Comparison of ENCODE assay signal across 8 mouse cellular contexts in genomic region chr14:54553454-54553974, GRCm38 (mm10). TPM values are rescaled to one million over a fixed set of nuclear protein-coding genes. Genes with fewer than 3 reads are reported as not detected.
DNase-seq lines count a peak whose midpoint lies in the region; ATAC-seq and TF ChIP-seq lines count a peak whose summit lies in the region.

No protein-coding gene starts in this region.

- ATAC-seq in erythroid progenitor cell, adult 5-6 weeks (replicated peaks; ENCODE audit: low FRiP score, poor library complexity, severe bottlenecking) = peak; percentile 42
- no peak for ATAC-seq in kidney, postnatal 0 days (replicated peaks; ENCODE audit: low FRiP score, low read depth)
- ATAC-seq in midbrain, embryonic 16.5 days = no peak

- peak overlapping the region; percentile 72 for H3K27ac ChIP-seq in ES-Bruce4 (ENCODE audit: insufficient read depth, low read length)
- peak overlapping the region; percentile 85 for H3K27ac ChIP-seq in kidney, postnatal 0 days
- H3K27ac ChIP-seq in midbrain, embryonic 16.5 days (ENCODE audit: low read length) = no peak overlapping the region

- H3K4me1 ChIP-seq in ES-Bruce4 (ENCODE audit: control insufficient read depth, insufficient read depth, low read length) = no peaks in the 10 kb centered on the region
- no peaks in the 10 kb centered on the region for H3K4me1 ChIP-seq in kidney, postnatal 0 days (replicated peaks; ENCODE audit: insufficient read depth, low read length)
- H3K4me1 ChIP-seq in midbrain, embryonic 16.5 days (ENCODE audit: control insufficient read depth, insufficient read depth, low read length) = peaks cover 9% of the 10 kb centered on the region

- peak overlapping the region; percentile 74 for H3K9ac ChIP-seq in ES-Bruce4 (ENCODE audit: low read depth, poor library complexity, severe bottlenecking)
- H3K9ac ChIP-seq in kidney, postnatal 0 days (ENCODE audit: low read depth, low read length) = peak overlapping the region; percentile 69
- H3K9ac ChIP-seq in midbrain, embryonic 16.5 days (ENCODE audit: low read depth, low read length) = peak overlapping the region; percentile 65

- no peaks in the 10 kb centered on the region for H3K9me3 ChIP-seq in ES-Bruce4 (replicated peaks; ENCODE audit: control insufficient read depth, insufficient read depth, low read length, poor library complexity, severe bottlenecking)
- H3K9me3 ChIP-seq in kidney, postnatal 0 days (replicated peaks; ENCODE audit: low read length) = no peaks in the 10 kb centered on the region
- no peaks in the 10 kb centered on the region for H3K9me3 ChIP-seq in midbrain, embryonic 16.5 days (replicated peaks; ENCODE audit: control insufficient read depth, low read length, poor library complexity, severe bottlenecking)

- H3K27me3 ChIP-seq in ES-Bruce4 (ENCODE audit: control insufficient read depth, insufficient read depth, low read length, poor library complexity, severe bottlenecking) = no peaks in the 10 kb centered on the region
- H3K27me3 ChIP-seq in kidney, postnatal 0 days (ENCODE audit: insufficient read depth, low read length) = no peaks in the 10 kb centered on the region
- H3K27me3 ChIP-seq in midbrain, embryonic 16.5 days (ENCODE audit: control insufficient read depth, insufficient read depth, low read depth, low read length) = no peaks in the 10 kb centered on the region

- peak overlapping the region; percentile 93 for H3K4me2 ChIP-seq in kidney, postnatal 0 days (ENCODE audit: low read length)
- peak overlapping the region; percentile 94 for H3K4me2 ChIP-seq in midbrain, embryonic 16.5 days (ENCODE audit: low read length)

- H3K4me3 ChIP-seq in ES-Bruce4 (ENCODE audit: low read depth, low read length) = peak overlapping the region; percentile 74
- peak overlapping the region; percentile 45 for H3K4me3 ChIP-seq in kidney, postnatal 0 days (replicated peaks; ENCODE audit: low read depth, low read length)
- H3K4me3 ChIP-seq in midbrain, embryonic 16.5 days (ENCODE audit: low read depth, low read length) = peak overlapping the region; percentile 64

- peak; percentile 71 for DNase-seq in embryo, embryonic 10.5 days (ENCODE audit: low spot score)
- no peak for DNase-seq in embryo, embryonic 10 days (ENCODE audit: low spot score)
- DNase-seq in kidney, postnatal 0 days (ENCODE audit: low spot score) = peak; percentile 63
- DNase-seq in gastrocnemius, postnatal 25 days = no peak
- no peak for DNase-seq in adipocyte (ENCODE audit: low spot score)

- under 1% methylated on average over 21 of the region's 21 CpGs for WGBS in kidney, postnatal 0 days
- WGBS in midbrain, embryonic 16.5 days = 3% methylated on average over 21 of the region's 21 CpGs

- peaks cover 17% of the 10 kb centered on the region for H3K36me3 ChIP-seq in ES-Bruce4 (ENCODE audit: control insufficient read depth, insufficient read depth, low read length, poor library complexity, severe bottlenecking)
- H3K36me3 ChIP-seq in kidney, postnatal 0 days (ENCODE audit: insufficient read depth, low read length) = peaks cover 12% of the 10 kb centered on the region; the same call in 1 of the 2 replicates
- no peaks in the 10 kb centered on the region for H3K36me3 ChIP-seq in midbrain, embryonic 16.5 days (ENCODE audit: control insufficient read depth, insufficient read depth, low read length)

- TF ChIP-seq CTCF in ES-Bruce4 (IDR thresholded peaks at IDR 0.05; ENCODE audit: low read depth, low read length) = no peak
- TF ChIP-seq CTCF in kidney, postnatal 0 days (IDR thresholded peaks at IDR 0.05; ENCODE audit: low read depth) = no peak

- no peak for TF ChIP-seq POLR2A in ES-Bruce4 (IDR thresholded peaks at IDR 0.05; ENCODE audit: insufficient read depth, low read length)

- TF ChIP-seq EP300 in ES-Bruce4 (IDR thresholded peaks at IDR 0.05; ENCODE audit: insufficient read depth, low read depth, low read length) = no peak

RNA-seq across cellular contexts. Expression of gene Haus4, which starts 0.9 kb away (rescaled TPM):
- 68.6 and 72.3 TPM in 2 replicates for polyA plus RNA-seq in ES-Bruce4 (2011; ENCODE audit: insufficient read depth, insufficient read length, low read depth, missing spikeins)
- total RNA-seq in erythroid progenitor cell, adult 5-6 weeks (2015; ENCODE audit: low replicate concordance) = 63.4 and 91.4 TPM in 2 replicates
- 43.3 and 75.6 TPM in 2 replicates for total RNA-seq in erythroid progenitor cell, adult 5-6 weeks (2017; ENCODE audit: low replicate concordance)
- polyA plus RNA-seq in kidney, postnatal 0 days (2015; fragmentation: Nextera tagmentation; extraction: Ambion mirVana) = 41.6 and 46.4 TPM in 2 replicates
- polyA plus RNA-seq in midbrain, embryonic 16.5 days (2015; fragmentation: Nextera tagmentation; extraction: Ambion mirVana) = 12.9 and 13.1 TPM in 2 replicates
- 1 to 10 TPM; 2.8 to 3.8 TPM for total RNA-seq in gastrocnemius, postnatal 25 days (2021)

RNA-seq across cellular contexts. Expression of gene Ajuba, which starts 23.8 kb away (rescaled TPM):
- 112 TPM in 2 replicates for polyA plus RNA-seq in ES-Bruce4 (2011; ENCODE audit: insufficient read depth, insufficient read length, low read depth, missing spikeins)
- total RNA-seq in erythroid progenitor cell, adult 5-6 weeks (2015; ENCODE audit: low replicate concordance) = 2.5 TPM in 1 of 2 replicates, not detected in the other
- not detected in 2 replicates for total RNA-seq in erythroid progenitor cell, adult 5-6 weeks (2017; ENCODE audit: low replicate concordance)
- 34.6 and 40.9 TPM in 2 replicates for polyA plus RNA-seq in kidney, postnatal 0 days (2015; fragmentation: Nextera tagmentation; extraction: Ambion mirVana)
- polyA plus RNA-seq in midbrain, embryonic 16.5 days (2015; fragmentation: Nextera tagmentation; extraction: Ambion mirVana) = 4.6 and 5.5 TPM in 2 replicates
- 1 to 10 TPM; 2.3 to 2.6 TPM for total RNA-seq in gastrocnemius, postnatal 25 days (2021)

RNA-seq across cellular contexts. Expression of gene Prmt5, which starts 36.2 kb away (rescaled TPM):
- 165 and 183 TPM in 2 replicates for polyA plus RNA-seq in ES-Bruce4 (2011; ENCODE audit: insufficient read depth, insufficient read length, low read depth, missing spikeins)
- 9.6 and 11.5 TPM in 2 replicates for total RNA-seq in erythroid progenitor cell, adult 5-6 weeks (2015; ENCODE audit: low replicate concordance)
- total RNA-seq in erythroid progenitor cell, adult 5-6 weeks (2017; ENCODE audit: low replicate concordance) = 7.4 and 8.2 TPM in 2 replicates
- polyA plus RNA-seq in kidney, postnatal 0 days (2015; fragmentation: Nextera tagmentation; extraction: Ambion mirVana) = 52.2 and 60.1 TPM in 2 replicates
- 105 and 106 TPM in 2 replicates for polyA plus RNA-seq in midbrain, embryonic 16.5 days (2015; fragmentation: Nextera tagmentation; extraction: Ambion mirVana)
- total RNA-seq in gastrocnemius, postnatal 25 days (2021) = 10 to 100 TPM; 26.5 to 28.6 TPM

RNA-seq across cellular contexts. Expression of gene 4931414P19Rik, which starts 52.3 kb away (rescaled TPM):
- polyA plus RNA-seq in ES-Bruce4 (2011; ENCODE audit: insufficient read depth, insufficient read length, low read depth, missing spikeins) = 8.4 and 9.2 TPM in 2 replicates
- 1.3 and 14.1 TPM in 2 replicates for total RNA-seq in erythroid progenitor cell, adult 5-6 weeks (2015; ENCODE audit: low replicate concordance)
- 2.2 and 4.7 TPM in 2 replicates for total RNA-seq in erythroid progenitor cell, adult 5-6 weeks (2017; ENCODE audit: low replicate concordance)
- 6.4 TPM in 2 replicates for polyA plus RNA-seq in kidney, postnatal 0 days (2015; fragmentation: Nextera tagmentation; extraction: Ambion mirVana)
- 5.2 and 5.6 TPM in 2 replicates for polyA plus RNA-seq in midbrain, embryonic 16.5 days (2015; fragmentation: Nextera tagmentation; extraction: Ambion mirVana)
- 1 to 10 TPM; 2.9 to 3.4 TPM for total RNA-seq in gastrocnemius, postnatal 25 days (2021)

Comparison
In these comparisons a context has a peak if more than half of its experiments do, and no peak if none do; other contexts are left out.
1. DNase-seq: peak in embryo, embryonic 10.5 days (single experiment) and kidney, postnatal 0 days (single experiment); none in embryo, embryonic 10 days (single experiment), gastrocnemius, postnatal 25 days (single experiment) and adipocyte (single experiment).
2. Peak in every context shown above with its lines, with median percentiles within 50 percentile points of each other: H3K4me3 ChIP-seq and H3K9ac ChIP-seq.